Mouse (Mus musculus) lung, postnatal 25 days (tissue): ENCODE data around the gene Gabpb2.
"Not testable (repeated sequence)": the region's sequence is repeated elsewhere in the genome, so short reads cannot be mapped to it uniquely, and the experiment has no call there.

Experiments used
- DNase-seq: peaks from one replicate; pipeline ENCODE4 v3.0.0; 2022; ENCODE audit warnings: low spot score

The Gabpb2 gene

GRCm38 (mm10) chr3:95159987-95160963 lies 57.4 kb downstream of the Gabpb2 start, which contains the start of gene Sema6c:
Gene Sema6c, plus strand, starts transcription at chr3:95160457.
- peak; percentile 91 for DNase-seq

GRCm38 (mm10) chr3:95159511-95159986 lies 58.2 kb downstream of the Gabpb2 start:
- DNase-seq, result no peak

DNA sequence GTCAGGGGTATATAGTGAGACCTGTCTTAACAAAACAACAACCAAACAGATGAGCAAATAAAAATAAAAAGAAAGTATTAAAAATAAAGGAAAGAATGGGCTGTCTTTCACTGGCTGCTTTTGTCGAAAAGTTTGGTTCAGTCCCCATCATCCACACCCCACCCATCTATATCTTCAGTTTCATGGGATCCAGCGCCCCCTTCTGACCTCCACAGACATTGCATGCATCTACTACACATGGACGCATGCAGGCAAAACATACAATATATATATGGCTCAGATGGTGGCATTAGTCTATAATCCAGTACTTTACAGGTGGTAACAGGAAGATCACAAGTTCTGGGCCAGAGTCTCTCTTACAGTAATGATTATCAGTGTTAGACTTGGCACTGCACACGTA lies 63.8 kb downstream of the Gabpb2 start:
- DNase-seq, result peak; percentile 42

DNA sequence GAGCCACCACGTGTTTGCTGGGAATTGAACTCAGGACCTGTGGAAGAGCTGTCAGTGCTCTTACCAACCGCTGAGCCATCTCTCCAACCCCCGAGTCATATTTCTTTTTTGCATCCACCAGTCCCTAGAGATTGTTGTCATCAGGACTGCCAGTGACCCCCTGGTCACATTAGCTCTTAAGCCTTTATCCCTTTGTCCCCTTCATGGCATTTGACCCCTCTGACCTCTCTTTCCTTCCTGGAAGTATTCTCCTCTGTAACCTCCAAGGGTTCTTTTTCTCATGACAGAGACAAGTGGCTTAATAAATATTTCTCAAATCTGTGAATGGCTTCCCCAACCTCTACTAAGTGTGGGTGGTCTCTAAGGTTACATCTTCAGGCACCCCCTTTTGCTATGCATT lies 69.8 kb downstream of the Gabpb2 start:
- no peak for DNase-seq

DNA sequence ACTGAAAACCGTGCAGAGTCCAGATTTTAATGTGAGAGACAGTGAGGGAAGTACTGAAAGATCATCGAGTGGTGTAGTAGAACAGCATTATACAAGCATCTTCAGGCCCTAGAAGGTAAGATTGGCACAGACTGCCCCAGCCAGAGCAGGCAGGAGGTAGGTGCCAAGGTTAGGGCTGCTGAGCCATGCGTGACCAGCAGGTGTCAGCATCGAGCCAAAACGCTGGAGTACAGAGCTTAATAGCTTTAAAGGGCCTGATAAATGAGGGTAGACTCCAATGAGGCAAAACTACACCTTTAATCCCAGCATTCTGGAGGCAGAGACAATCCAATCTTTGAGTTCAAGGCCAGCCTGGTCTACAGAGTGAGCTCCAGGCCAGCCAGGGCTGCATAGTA lies 75.1 kb downstream of the Gabpb2 start:
- peak; percentile 91 for DNase-seq

GRCm38 (mm10) chr3:95141952-95142616 lies 75.6 kb downstream of the Gabpb2 start, which contains the start of gene Tnfaip8l2:
Gene Tnfaip8l2, minus strand, starts transcription at chr3:95142360.
- DNase-seq, result peak; percentile 66

- peak; percentile 64 for DNase-seq
Observed at GRCm38 (mm10) chr3:95141474-95141873, 76.2 kb downstream of the Gabpb2 start.

DNA sequence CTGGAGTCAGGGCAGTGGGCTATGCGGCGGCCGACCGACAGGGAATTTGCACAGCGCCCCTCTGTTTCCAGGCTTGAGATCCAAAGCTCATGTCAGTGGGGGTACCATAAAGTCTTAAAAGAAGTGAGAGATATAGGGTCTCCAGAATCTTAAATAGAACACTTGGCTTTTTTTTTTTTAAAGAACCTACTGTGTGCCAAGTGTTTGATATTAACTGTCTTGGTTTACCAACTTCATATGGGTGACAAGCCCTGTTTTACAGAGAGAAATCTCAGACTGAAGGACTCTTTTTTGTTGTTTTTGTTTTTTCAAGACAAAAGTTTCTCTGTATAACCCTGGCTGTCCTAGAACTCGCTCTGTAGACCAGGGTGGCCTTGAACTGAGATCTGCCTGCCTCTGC lies 76.9 kb downstream of the Gabpb2 start:
- no peak for DNase-seq

DNA sequence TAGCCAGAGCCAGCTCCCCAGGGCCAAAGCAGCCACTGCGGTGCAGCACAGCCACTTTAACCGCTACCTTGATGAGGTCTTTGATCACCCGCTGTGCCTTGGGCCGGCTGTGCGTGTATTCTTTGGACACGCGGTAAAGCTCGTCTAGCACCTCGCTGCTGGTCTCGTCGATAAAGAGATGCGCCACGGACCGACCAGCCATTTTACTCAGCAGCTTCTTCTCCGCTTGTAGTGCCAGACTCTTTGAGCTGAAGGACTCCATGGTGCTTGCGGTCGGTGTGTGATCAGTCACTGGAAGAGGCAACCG lies 77.5 kb downstream of the Gabpb2 start:
- no peak for DNase-seq

DNA sequence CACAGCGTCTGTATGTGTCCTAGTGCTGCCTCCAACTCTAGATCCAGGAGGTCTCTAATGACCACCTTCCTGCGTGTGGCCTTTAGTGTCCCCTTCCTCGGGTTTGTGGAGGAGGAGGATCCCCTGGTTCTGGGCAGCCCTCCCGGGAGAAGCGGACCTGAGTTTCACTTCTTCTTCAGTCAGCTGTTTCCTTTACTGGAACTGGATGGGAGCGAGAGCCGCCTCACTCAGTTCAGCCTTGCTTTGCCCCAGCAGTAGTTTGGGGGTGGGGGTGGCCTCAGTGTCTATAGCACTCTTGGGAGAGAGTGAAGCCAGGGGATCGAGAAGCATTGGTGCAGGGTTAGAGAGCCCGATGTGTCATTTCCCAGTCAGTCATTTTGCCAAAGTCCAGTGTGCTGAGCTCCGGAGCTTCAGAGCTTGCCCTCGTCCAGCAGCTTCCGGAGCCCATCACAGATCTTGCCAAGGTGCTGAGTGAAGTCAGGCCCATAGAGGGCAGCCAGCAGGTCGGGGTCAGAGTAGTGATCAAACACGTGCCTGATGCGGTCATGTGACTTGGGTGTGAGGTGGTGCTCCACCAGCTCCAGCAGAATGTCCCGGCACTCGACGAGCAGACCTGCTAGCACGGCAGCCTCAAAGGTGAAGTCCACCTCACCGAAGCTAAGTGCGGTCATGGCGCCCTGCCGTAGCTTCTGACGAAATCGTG lies 78.0 kb downstream of the Gabpb2 start:
- no peak for DNase-seq

DNA sequence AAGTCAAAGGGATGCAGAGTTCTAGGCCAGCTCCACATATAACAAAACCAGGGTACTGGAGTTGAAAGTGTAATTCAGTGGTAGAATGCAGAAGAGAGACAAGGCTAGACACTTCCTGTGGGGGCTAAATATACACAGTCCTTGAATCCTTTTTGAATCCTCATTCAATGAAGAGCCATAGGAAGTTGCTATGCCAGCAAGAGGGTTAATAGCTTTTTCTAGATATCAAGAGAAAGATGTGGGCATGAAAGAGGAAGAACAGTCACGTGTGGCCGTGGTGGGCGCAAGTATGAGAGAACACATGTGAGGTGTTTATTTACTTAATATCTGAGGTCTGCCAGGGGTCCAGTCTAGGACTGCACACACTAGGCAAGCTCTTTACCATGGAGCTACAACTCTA lies 81.4 kb downstream of the Gabpb2 start:
- no peak for DNase-seq

DNA sequence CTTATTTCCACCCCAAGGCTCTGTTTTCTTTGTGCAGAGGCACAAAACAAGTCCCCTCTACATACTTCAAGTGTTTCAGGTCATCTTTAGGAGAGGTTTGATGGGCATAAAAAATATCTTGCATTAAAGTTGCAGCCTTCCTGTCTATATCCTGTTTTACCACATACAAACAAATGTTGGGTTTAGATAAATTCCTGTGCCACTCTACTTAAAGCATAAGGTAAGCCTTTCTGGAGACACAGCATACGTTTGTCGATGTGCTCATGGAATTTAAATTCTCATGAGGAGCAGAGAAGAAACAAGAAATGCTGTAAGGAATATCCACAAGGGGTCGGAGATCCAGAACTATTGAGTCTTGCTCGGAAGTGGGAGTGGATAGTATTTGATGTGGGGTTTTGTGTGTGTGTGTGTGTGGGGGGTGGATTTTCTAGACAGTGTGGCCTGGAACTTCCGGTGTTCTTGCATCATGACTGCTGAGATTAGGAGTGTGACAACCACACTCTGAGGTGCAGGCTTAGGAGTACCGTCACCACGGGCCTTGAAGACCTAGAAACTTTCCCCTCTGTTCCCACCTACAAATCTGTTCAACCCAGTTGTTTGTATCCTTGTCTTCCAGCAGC lies 82.2 kb downstream of the Gabpb2 start:
- peak; percentile 21 for DNase-seq

- peak; percentile 60 for DNase-seq
Observed at GRCm38 (mm10) chr3:95135023-95135422, 82.7 kb downstream of the Gabpb2 start.

DNA sequence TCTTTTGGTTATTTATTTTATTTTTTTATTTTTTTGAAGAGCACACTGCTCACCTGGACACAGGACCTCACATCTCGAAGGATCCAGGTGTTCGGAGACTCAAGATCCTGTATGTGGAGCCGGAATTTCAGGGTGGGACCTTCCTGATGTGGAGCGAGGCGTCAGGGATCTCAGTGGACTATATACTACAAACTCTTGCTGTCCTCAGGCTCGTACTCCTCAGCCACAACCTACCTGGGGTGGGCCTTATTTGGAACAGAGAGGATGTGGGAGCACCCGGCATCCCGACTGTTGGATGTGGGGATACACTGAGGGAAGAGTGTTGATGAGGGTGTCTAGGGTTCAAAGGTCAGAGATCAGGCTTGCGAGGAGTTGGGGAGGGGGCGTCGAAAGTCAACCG lies 83.6 kb downstream of the Gabpb2 start:
- not testable (repeated sequence) for DNase-seq

GRCm38 (mm10) chr3:95133680-95134101 lies 84.0 kb downstream of the Gabpb2 start, which contains the start of the genes Scnm1 and Lysmd1:
Gene Scnm1, minus strand, starts transcription at chr3:95134011.
Gene Lysmd1, plus strand, starts transcription at chr3:95134088.
- DNase-seq, result peak; percentile 96

DNA sequence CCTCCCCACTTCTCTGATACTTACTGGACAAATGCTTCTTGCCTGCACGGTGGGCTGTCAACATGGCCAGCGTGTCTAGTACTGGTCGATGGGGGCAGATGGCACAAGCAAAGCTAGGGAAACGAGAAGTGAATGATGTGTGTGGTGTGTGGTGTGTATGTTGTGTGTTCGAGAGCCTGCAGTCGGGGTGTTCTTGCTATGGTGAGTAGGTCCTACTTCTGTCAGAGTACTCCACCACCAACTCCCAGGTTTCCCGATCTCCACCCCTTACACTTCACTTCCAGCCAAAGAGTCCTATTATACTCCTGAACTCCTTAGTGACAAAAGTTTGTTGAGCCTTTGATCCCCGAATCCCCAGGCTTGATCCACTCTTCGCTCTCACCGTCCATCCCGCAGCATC lies 84.5 kb downstream of the Gabpb2 start:
- no peak for DNase-seq

GRCm38 (mm10) chr3:95132389-95132788 lies 85.3 kb downstream of the Gabpb2 start:
- DNase-seq, result not testable (repeated sequence)
